Mouse (Mus musculus) forelimb bud, embryonic 11.5 days (tissue): ENCODE measurements around the gene Cnksr1.

Experiments
- DNase-seq: peaks from one replicate; pipeline ENCODE4 v3.0.0-alpha.2; 2012; ENCODE audit warnings: low read depth, low spot score

The Cnksr1 gene

GRCm38 (mm10) chr4:134252911-134253721 is 14.9 kb upstream of the Cnksr1 start:
- no peak for DNase-seq

GRCm38 (mm10) chr4:134252131-134252910 is 14.1 kb upstream of the Cnksr1 start:
- DNase-seq, result no peak

GRCm38 (mm10) chr4:134251241-134252130 is 13.3 kb upstream of the Cnksr1 start:
- DNase-seq, result no peak

DNA sequence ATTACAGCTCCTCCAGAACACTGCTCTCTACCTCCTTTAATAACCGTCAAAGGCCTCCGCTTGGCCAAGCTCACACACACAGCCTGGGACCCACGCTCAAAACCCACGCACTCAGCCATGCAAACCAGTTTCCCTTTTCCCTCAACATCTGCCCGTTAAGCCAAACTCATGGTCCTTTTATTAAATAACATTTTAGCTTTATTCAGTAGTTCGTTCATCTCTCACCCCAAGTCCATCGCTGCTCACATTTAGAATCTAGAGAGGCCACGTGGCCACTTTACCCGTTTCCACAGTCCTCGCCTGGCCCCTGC is 12.7 kb upstream of the Cnksr1 start:
- no peak for DNase-seq

DNA sequence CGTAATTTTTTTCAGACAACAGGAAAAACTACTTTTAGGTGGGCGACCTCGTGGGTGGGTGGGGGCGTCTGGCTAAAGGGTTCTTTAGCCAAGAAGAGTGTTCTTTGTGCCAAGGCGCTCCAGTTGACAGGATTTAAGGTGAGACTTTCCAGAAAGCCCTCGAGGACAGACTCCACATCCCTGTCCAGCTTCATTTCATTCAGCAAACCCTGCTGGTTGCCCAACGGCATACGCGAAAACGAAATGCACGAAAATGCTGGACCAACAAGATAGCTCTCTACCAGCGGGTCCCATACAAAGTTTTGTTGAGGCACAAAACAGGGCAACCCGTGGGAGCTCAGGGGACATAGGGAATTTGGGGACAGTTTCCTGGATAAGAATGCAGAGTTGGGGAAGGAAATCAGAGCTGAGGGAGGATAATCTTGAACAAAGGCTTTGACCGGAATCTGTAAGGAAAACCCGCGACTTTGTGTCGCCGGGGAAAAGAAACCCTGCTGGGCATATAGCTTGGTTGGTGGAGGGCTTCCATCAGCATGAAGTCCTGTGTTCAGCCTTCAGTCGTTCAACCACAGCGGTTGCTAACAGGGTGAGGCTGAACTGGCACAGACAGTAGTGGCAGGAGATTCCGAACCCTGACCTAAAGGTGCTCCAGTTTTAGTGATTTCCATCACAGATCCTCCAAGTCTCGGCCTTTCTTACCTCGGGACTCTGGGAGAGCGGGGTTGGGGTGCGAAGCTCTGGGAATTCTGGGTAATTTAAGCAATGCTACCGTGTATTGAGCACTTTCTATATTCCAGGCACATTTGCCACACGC is 12.1 kb upstream of the Cnksr1 start:
- no peak for DNase-seq

DNA sequence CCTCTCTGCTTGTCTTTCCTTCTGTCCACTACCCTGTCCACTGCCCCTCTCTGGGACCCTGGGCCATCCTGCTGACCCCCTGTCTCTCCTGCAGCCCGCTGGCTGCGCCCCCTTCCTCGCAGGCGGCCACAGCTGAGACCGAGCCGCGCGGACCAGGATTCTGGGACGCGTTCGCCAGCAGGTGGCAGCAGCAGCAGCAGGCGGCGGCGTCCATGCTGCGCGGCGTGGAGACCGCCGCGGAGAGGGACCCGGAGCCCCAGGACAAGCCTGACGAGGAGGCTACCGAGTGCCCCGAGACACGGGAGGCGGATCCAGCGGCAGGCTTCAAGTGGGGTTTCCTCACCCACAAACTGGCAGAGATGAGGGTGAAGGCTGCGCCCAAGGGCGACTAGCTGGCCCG is 11.5 kb upstream of the Cnksr1 start:
- DNase-seq, result peak; percentile 67

DNA sequence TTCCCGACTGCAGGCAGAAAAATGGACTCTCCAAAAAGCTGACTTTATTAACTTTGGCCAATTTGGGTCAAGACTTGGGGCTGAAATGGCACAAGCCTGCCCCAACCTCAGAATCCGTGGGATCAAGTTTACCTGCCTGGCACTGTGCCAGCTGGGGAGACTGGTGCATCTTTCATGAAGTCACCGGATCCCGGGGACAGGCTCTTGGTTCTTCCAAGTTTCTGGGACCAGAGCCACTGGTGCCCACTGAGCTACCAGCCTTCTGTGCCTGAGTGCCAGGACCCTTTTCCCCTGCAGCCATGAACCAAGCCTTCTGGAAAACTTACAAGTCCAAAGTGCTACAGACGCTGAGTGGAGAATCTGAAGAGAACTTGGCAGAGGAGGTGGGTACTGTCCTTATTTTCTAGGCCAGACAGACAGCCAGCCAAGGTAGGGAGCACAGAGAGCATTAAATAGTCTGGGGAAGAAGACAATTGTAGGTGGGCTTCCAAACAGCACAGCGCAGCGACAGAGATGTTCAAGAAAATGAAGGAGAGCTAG is 8.6 kb upstream of the Cnksr1 start, which contains the start of gene Gm30191:
Gm30191 (plus strand) TSS at position 217 of the 540 bp plus-strand sequence.
- no peak for DNase-seq

DNA sequence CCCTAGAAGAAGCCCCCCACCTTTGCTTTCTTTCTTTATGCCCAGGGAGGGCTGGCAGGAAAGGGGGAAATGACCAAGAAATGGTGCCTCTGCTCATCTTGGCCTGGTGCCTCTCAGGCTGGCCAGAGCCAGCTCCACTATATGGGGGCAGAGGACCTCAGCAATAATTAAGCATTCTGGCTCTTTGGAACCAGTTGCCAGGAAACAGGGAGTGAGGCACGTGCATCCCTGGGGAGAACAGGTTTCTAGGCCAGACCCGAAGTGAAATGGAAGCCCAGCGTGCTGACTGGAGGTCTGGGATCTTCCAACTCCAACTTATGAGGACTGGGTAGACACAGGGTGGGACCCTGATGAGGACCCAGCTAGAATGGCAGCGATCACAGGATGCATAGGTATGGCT is 8.1 kb upstream of the Cnksr1 start:
- DNase-seq, result no peak

GRCm38 (mm10) chr4:134245148-134245843 is 7.1 kb upstream of the Cnksr1 start, which contains the start of gene Zfp593:
TSS of gene Zfp593 (minus strand) at chr4:134245592.
- peak; percentile 94 for DNase-seq

- DNase-seq, result no peak
Measured at GRCm38 (mm10) chr4:134243516-134244250, 5.5 kb upstream of the Cnksr1 start, which contains the start of gene E130218I03Rik. TSS of gene E130218I03Rik (plus strand) at chr4:134243662.

- DNase-seq, result no peak
Measured at GRCm38 (mm10) chr4:134238686-134239085, 487 bp upstream of the Cnksr1 start.

DNA sequence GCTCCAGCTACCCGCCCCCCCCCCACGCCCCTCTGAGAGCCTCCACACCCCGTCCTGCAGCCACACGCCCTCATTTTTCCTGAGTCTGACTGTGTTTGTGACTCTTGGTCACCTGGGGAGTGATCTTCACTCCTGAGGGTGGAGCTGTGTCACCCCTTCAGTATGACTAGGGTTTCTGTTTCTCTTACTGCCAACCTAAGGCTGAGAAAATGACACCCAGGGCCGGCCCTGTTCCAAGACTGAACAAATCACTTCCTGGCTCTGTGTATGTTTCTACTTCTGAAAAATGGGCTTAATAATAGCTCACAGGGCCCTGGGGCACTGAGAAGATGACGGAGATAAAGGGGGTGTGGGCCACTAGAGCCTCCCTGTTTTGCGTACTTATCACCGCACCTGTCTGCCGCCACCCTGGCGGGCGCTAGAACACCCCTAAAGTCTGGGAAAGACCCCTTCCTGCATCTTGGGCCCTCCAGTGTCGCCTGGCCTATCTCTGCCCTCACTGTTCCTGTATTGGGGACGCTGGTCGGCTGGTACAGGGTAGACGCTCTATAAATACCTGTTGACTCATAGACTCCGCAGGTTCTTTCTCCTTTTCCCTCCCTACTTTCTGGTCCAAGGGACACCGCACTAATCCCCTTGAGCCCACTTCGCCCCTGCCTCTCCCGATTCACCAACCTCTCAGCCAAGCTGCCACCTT is 469 bp downstream of the Cnksr1 start:
- no peak for DNase-seq

- DNase-seq, result no peak
Measured at GRCm38 (mm10) chr4:134234876-134235275, 3.3 kb downstream of the Cnksr1 start.

DNA sequence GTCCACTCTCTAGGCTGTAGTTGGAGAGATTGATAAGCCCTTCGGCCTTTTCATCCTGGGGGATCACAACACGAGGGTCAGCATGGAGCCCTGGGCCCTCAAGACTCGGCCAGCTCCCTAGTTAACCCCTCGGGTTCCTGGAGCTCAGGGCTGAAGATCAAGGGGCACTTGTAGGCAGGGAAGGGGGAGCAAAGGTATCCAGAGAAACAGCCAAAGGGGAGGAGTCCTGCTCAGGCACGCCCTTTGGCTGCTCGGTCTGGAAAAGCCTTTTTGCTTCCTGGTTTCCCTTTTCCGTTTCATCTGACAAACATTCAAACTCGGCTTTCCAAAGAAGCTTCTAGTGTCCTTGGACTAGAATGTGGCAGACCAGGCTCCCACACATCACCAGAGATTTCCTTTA is 7.8 kb downstream of the Cnksr1 start:
- DNase-seq, result no peak

DNA sequence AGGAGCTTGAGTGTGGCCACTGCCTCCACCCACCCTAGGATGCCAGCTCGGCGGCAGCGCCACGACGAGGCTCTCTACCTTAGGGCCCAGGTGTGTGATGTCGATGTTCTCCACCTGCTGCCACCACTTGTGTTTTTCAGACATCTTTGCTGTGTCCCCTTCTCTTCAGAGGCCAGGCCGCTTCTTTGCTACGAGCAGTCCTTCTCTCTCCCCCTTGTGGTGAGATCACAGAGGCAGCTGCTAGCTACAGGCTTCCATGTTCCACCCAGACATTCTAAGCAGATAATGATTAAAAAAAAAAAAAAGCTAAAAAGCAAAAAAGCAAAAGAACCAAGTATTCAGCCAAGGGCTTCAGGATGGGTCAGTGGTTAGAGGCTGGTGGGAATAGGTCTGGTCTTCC is 11.0 kb downstream of the Cnksr1 start, which contains the start of gene Catsper4:
Catsper4 (minus strand) TSS at position 190 of the 400 bp plus-strand sequence.
- DNase-seq, result no peak

DNA sequence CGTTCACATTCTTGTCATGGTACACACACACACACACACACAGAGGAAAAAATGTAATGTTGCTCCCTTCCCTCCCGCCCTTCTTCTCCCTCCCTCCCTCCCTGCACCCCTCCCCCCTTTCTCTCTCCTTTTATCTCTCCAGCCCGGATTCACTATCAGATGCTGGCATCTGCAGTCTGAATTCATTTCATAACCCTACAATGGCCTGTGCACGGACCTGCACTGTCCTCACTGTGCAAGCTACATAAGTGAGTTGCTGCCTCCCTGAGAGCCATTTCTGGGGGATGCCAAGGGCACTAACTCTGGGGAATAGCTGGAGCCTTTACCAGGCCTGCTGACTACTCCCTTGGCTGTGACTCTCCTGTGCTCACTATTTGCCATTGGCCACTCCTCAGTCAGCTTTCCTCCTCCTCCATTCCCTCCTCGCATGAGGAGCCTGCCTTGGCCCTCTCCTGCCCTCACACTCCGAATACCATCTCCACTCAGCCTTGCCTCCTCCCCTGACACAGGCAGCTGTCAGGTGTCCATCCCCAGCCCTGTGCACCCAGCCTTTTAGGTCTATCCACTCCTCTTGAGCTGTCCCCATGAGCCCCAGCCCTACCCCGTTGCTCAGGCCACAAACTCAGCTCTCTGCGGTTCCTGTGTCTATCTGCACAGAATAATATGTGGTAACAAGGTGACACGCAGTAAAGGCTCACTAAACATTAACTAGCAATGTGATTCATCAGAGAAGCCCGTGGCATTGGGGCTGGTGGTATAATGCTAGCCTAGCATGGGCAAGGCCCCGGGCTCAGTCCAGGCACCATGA is 15.2 kb downstream of the Cnksr1 start:
- no peak for DNase-seq

DNA sequence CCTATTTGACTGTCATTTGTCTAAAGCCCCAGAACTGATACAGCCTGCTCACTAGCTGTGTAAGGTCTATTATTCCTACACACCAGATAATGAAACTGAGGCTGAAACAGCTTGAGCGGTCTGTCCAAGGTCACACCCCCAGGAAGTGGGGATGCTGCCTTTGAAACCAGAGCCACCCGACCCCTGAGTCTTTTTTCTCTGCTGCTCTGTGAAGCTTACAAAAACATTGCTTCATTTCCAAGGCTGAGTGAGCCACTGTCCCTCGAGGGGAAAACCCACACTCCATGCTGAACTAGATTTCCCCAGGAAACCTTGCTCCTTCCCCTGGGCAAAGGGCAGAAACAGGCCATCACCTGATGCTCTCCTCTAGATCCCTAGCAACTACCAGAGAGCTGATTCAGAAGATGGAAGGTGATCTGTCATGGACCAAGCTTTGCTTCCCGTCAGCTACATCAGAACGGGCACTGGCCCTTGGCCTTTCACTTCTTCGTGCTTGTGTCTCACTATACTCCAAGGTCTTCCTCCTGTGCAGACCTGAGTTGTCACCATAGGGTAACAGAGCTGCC is 31.6 kb downstream of the Cnksr1 start:
- DNase-seq, result no peak
